Mouse (Mus musculus) small intestine, adult 2 months (tissue): ENCODE results near the gene Gcnt2.

ENCODE experiments used
- CTCF ChIP-seq: fragments of 200-500 bp; IDR thresholded peaks from 2 replicates; pipeline ENCODE4 v1.5.1; 2012; ENCODE audit warnings: low read depth, mild to moderate bottlenecking, control low read depth, inconsistent platforms, low read length, moderate library complexity, mixed read lengths; ENCODE audit not compliant: insufficient replicate concordance, insufficient read length; ENCODE audit errors: extremely low read depth
- POLR2A ChIP-seq: fragments of 200-500 bp; IDR thresholded peaks from 2 replicates; pipeline ENCODE4 v1.6.1; 2012; ENCODE audit warnings: low read depth, mild to moderate bottlenecking, control low read depth, inconsistent platforms, low read length, moderate library complexity

GRCm38 (mm10) chr13:40885935-40886642, 26.5 kb downstream of the Gcnt2 start:
- TF ChIP-seq CTCF, result no peak
- TF ChIP-seq POLR2A, result no peak
